Mouse (Mus musculus) adrenal gland, postnatal 4 days (tissue): ENCODE data around the gene Hoxd1. TPM values are rescaled to one million over a fixed set of nuclear protein-coding genes. Genes with fewer than 3 reads are reported as not detected.

ENCODE experiments used
- DNase-seq, 2 experiments: peaks; one replicate each; pipeline ENCODE4 v3.0.0; 2021 to 2022; ENCODE audit warnings: low spot score in 2 of 2, mixed read lengths in 2 of 2
- total RNA-seq, 2 experiments: library from RNA; stranded (reverse); gene quantifications; 2 replicates each; pipeline ENCODE4 v1.2.3; 2021

The Hoxd1 gene
- total RNA-seq, 2 experiments from 2014 or later = 0.50 TPM; not detected in 1

GRCm38 (mm10) chr2:74732513-74733316, 30.1 kb upstream of the Hoxd1 start:
- no peak for DNase-seq

DNA sequence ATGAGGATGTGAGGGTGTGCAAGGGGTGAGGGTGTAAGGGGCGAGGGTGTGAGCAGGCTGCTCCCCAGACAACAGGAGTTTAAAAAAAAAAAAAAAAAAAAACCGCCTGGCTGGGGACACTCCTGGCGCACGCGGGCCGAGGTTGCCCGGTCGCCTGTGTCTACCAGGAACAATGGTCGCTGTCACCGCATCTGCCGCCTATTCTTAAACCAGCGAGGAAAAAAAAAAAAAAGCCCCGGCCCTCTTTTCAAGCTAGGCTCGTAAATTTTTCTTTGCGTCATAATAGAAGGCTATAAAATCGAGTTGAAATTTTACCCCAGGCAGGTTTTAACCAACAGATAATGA, 29.5 kb upstream of the Hoxd1 start:
- no peak for DNase-seq

- DNase-seq = no peak
Measured at GRCm38 (mm10) chr2:74733765-74734164, 29.0 kb upstream of the Hoxd1 start.

DNA sequence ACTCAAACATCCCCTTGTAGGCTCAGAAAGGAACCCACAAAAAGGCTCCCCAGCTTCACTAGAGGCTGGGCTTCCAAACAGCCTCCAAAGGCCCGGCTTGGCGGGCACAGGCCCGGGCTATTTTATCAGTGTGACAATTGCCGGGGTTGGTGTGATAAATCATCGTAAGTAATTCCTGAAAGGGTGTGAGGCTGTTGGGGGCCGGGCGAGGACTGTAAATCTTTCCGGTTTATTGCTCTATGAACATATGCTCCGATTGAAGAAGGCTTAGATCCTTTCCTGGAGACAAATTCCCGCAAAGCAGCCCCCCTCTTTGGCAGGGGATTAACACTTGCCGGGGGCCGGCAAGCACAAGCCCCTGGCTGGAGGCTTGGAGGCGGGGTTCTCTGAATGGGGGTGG, 28.3 kb upstream of the Hoxd1 start:
- no peak for DNase-seq

- DNase-seq = no peak
Measured at GRCm38 (mm10) chr2:74734996-74735811, 27.6 kb upstream of the Hoxd1 start.

DNA sequence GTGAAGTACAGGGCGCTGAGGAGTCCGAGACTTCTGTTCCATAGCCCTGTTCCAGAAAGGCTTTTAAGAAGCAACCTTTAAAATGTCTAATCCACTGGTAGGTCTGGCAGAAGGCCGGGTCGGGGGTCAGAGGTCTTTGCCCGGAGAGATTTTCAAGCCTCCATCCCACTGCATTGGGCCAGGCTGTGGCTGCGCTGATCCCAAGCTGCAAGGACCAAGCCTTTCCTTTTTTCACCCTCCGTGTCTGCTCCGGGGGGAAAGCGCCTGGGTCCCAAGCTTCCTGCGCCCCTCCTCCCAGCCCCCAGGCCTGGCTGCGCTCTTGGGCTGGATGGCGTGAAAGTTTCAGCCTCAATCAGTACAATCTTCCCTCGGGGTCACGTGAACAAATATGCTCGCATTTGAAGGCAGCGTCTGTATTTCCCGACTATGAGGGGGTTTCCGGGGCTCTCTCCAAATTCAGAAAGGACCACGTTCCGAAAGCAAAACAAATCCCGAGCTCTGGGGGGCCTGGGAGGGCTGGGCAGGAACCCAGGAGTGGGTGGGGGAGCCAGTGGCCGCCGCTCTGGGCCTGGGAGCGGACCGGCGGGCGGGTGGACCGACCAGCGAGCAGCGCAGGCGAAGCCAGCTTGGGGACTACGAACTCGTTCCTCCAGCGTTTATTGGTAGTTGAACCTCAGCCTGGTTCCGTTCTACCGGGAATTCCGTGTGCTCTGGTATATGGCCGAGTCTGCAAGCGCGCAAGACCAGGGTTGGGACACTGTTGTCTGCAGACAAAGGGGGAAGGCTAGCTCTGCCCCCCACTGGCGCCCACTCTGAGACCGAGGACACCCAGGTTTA, 26.7 kb upstream of the Hoxd1 start:
- no peak for DNase-seq

DNA sequence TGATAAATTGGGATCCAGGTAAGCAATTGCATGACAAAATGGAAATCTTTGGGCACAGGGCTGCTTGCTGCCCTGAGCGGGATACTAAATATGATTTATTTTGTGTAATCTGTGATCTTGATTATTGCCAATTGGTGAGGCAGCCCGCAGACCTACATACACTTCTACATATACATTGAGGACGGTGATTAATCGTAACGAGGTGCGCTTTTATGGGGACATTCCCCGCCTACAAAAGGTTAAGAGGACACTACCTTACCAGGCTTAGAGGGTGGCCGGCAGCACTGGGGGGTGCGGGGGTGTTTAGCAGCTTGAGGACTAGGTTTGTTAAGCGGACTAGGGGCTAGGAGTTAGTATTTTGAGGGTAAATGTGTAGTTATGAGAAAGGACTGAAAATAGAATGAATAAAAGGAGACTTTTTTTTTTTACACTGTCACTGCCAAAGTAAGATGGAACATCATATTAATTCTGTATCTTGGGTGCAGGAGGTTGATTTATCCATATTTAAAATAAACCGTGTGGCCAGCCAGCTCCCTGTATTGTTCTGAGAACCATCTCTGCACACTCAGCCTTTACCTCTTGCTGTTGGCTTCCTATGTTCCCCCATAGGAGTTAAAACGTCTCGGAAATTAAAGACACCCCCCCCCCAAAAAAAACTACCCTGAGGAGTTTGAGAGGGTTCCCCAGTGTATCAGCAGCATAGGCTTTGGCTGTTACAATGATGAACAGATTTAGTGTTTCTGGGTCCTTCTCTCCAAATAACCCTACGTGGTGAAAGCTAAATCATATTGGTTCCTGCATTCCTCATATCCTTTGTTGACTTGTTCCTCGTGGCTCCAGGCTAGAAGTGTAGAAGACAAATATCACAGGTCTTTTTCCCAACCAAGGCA, 25.8 kb upstream of the Hoxd1 start:
- DNase-seq = no peak

- DNase-seq = no peak
Measured at GRCm38 (mm10) chr2:74737578-74738070, 25.2 kb upstream of the Hoxd1 start.

DNA sequence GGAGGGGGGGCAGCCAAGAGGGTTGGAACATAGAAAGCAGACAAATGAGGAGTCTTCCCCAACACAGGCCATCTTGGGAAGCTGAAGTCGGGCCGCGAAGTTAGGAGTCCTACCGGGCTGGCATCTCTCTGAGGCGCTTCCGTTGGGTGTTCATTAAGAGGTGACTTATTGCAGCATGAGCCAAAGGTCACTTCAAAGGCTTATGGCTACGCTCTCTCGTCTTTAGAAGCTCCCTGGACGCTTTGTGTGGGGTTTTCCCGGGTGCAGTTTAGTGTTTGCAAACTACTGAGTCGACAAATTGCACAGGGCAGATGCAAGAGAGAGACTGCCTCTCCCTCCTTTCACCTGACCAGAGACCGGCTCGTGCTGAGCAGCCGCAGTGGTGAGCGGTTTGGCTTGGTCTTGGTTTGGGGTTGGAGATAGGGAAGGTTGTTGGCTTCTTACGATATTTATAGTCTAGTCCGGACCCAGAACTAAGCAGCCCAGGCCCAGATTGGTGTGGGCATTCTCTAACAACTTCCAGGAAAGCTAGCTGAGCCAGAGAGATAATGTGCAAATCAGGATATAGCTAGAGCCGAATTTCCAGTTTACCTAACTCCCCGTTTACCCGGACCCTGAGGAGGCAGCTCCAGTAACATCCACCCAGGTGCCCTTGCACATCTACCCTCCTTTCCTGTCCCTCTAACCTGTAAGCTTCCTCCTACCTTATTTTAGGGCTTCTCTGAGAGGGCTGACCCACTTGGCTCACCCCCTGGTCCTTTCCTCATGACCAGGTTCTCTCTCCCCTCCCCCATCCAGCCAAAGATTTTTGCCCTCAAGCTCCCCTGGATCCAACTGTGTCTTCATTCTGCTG, 23.9 kb upstream of the Hoxd1 start:
- DNase-seq = no peak

DNA sequence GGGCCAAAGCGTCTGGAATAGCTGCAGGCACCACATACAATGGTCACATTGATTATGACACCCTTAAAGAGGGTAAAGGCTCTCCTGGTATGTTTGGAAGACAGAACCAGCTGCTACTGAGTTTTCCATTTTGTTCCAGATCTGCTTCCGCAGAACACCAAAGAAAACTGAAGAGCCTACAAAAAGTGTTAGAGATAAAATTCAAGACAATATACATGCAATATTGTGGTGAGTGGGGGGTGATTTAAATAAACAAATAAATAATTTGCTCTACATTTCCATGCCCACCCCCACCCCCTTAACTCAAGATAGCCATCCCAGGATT, 23.3 kb upstream of the Hoxd1 start:
- DNase-seq = no peak

- DNase-seq = no peak
Measured at GRCm38 (mm10) chr2:74739869-74740268, 22.9 kb upstream of the Hoxd1 start.

GRCm38 (mm10) chr2:74740311-74741091, 22.3 kb upstream of the Hoxd1 start:
- no peak for DNase-seq

DNA sequence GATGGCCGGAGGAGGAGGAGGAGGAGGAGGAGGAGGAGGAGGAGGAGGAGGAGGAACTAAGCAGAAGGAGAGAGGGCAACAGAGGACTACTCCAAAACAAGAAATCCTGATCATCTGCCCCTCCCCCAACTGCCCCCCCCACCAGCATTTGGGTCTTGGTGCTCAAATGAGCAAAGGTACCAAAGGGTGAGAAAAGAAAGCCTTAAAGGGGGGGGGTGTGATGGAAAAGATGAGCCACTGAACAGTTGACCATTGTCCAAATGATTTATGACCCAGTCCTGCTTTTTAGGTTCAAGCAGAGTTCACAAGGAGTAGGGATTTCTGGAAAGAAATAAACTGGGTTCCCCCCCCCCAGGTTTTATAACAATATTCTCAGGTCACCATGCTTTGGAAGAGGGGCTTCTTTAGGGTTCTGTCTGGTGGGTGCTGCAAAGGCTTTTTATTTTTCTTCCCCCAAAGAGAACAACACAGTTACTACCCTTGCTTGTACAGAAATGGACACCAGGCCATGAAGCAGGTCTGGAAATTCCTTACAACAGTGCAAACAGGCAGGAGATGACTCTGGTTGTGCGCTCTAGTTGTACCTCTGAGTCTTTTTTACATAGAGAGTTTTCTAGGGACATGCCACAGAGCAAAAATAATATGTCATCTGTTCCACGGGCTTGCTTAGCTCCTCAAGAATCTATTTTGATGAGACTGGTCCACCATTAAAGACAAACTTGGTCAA, 21.4 kb upstream of the Hoxd1 start:
- DNase-seq = no peak

GRCm38 (mm10) chr2:74741979-74742277, 20.9 kb upstream of the Hoxd1 start:
- DNase-seq = no peak

DNA sequence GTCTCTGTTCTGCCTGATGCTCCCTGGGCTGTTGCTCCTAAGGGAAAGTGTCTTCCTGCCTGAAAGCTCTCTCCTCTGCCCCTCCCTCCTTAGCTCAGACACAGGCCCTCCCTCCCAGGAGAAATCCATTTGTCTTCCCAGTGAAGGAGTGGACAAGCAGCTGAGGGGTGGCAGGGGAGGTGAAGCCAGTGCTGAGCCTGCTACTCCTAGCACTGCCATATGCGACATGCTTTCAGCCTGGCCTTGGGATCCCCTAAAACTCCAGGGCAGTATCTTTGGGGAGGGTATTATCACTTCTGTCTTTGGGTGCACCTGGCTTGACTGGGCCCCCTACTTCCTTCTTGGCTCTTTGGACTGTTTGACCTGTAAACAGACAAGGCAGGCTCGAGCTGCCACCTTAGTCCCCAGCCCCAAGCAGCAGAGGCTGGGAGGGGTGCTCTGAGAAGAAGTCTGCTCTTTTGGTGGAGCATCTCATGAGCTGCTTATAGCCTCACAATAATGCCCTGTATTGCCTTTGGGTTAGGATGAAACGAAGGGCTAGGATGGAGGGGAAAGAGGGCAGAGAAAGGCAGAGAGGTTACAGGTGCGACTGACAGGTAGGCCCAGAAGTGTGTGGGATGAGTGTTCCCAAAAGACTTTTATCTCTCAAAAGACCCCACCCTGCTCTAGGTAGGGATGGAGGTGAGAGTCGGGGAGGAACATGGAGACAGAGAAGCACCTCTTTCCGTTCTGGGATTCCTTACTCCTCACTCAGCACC, 17.1 kb upstream of the Hoxd1 start:
- DNase-seq = no peak

- no peak for DNase-seq
Measured at GRCm38 (mm10) chr2:74746298-74746921, 16.4 kb upstream of the Hoxd1 start.

- no peak for DNase-seq
Measured at GRCm38 (mm10) chr2:74747006-74747405, 15.8 kb upstream of the Hoxd1 start.
